In the genomic region with DNA sequence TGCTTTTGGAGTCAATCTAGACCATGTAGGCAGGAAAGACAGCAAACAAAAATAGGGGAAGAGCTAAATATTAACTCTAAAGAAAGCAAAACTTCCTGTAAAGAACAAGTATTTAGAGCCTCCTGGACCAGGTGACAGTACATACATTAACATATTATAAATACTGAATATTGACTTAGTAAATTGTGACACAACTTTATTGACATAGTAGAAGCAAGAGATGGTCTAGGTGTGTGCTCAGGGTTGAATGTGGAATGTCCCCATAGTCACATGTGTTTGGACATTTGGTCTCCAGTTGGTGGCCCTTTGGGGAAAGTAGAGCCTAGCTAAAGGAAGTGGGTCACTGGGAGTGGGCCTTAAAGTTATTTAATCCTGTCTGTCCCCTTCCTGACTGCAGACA, we compare ENCODE assay signal across 29 mouse cellular contexts.
"Had no signal": no experiment of that assay in that cellular context is flagged by ENCODE, and none has a peak within 500 bp of the region (broad histone marks: within the 10 kb centered on the region; RNA-seq: fewer than 3 reads in every experiment).

No protein-coding gene starts in this region.

- ATAC-seq: lung, postnatal 0 days; midbrain, embryonic 13.5 days; midbrain, embryonic 15.5 days; midbrain, embryonic 16.5 days had no signal

- DNase-seq: layer of hippocampus, postnatal 36 days; left cerebral cortex, postnatal 4 days; liver, embryonic 13.5 days; lung, adult 18-20 months; lung, adult 2 months; lung, embryonic 14.5 days; lung, postnatal 10 days; lung, postnatal 14 days; lung, postnatal 36 days; lung, postnatal 4 days; midbrain, embryonic 14.5 days had no signal

- H3K9ac ChIP-seq: limb, embryonic 12.5 days; limb, embryonic 13.5 days; limb, embryonic 15.5 days; liver, embryonic 13.5 days; lung, embryonic 14.5 days; lung, embryonic 15.5 days; midbrain, embryonic 12.5 days; midbrain, embryonic 13.5 days; midbrain, embryonic 15.5 days; neural tube, embryonic 12.5 days; neural tube, embryonic 13.5 days had no signal

- H3K4me1 ChIP-seq: limb, embryonic 10.5 days; limb, embryonic 12.5 days; limb, embryonic 13.5 days; limb, embryonic 15.5 days; liver, embryonic 13.5 days; lung, embryonic 15.5 days; megakaryocyte, embryonic 14.5 days; midbrain, embryonic 10.5 days; midbrain, embryonic 12.5 days; midbrain, embryonic 13.5 days; midbrain, embryonic 15.5 days; neural tube, embryonic 12.5 days; neural tube, embryonic 13.5 days had no signal

- H3K9me3 ChIP-seq: limb, embryonic 10.5 days; limb, embryonic 12.5 days; limb, embryonic 13.5 days; limb, embryonic 15.5 days; liver, embryonic 13.5 days; lung, embryonic 15.5 days; midbrain, embryonic 10.5 days; midbrain, embryonic 12.5 days; midbrain, embryonic 13.5 days; midbrain, embryonic 15.5 days; neural tube, embryonic 12.5 days; neural tube, embryonic 13.5 days had no signal

- H3K27me3 ChIP-seq: liver, embryonic 13.5 days; lung, embryonic 15.5 days; midbrain, embryonic 12.5 days; midbrain, embryonic 13.5 days; midbrain, embryonic 15.5 days; neural tube, embryonic 12.5 days; neural tube, embryonic 13.5 days had no signal

- H3K4me2 ChIP-seq: limb, embryonic 12.5 days; limb, embryonic 13.5 days; limb, embryonic 15.5 days; liver, embryonic 13.5 days; lung, embryonic 14.5 days; lung, embryonic 15.5 days; midbrain, embryonic 11.5 days; midbrain, embryonic 12.5 days; midbrain, embryonic 13.5 days; midbrain, embryonic 15.5 days; neural tube, embryonic 12.5 days; neural tube, embryonic 13.5 days had no signal

- H3K36me3 ChIP-seq: limb, embryonic 10.5 days; limb, embryonic 12.5 days; limb, embryonic 13.5 days; limb, embryonic 15.5 days; liver, embryonic 13.5 days; lung, embryonic 15.5 days; midbrain, embryonic 10.5 days; midbrain, embryonic 12.5 days; midbrain, embryonic 13.5 days; midbrain, embryonic 15.5 days; neural tube, embryonic 12.5 days; neural tube, embryonic 13.5 days had no signal

- H3K4me3 ChIP-seq: left cerebral cortex, adult 2 months; limb, embryonic 10.5 days; limb, embryonic 12.5 days; limb, embryonic 13.5 days; limb, embryonic 15.5 days; liver, embryonic 13.5 days; lung, embryonic 15.5 days; megakaryocyte, embryonic 14.5 days; midbrain, embryonic 10.5 days; midbrain, embryonic 12.5 days; midbrain, embryonic 13.5 days; midbrain, embryonic 15.5 days; myocyte; neural tube, embryonic 12.5 days; neural tube, embryonic 13.5 days had no signal

- H3K27ac ChIP-seq: left cerebral cortex, adult 2 months; limb, embryonic 10.5 days; limb, embryonic 12.5 days; limb, embryonic 13.5 days; limb, embryonic 15.5 days; liver, embryonic 13.5 days; lung, embryonic 15.5 days; macrophage; midbrain, embryonic 10.5 days; midbrain, embryonic 12.5 days; midbrain, embryonic 13.5 days; midbrain, embryonic 15.5 days; neural tube, embryonic 12.5 days; neural tube, embryonic 13.5 days had no signal
